Mouse (Mus musculus): ENCODE measurements around the gene Dnajb14.
"Not testable (repeated sequence)": the region's sequence is repeated elsewhere in the genome, so short reads cannot be mapped to it uniquely, and the experiment has no call there.

The Dnajb14 gene

DNA sequence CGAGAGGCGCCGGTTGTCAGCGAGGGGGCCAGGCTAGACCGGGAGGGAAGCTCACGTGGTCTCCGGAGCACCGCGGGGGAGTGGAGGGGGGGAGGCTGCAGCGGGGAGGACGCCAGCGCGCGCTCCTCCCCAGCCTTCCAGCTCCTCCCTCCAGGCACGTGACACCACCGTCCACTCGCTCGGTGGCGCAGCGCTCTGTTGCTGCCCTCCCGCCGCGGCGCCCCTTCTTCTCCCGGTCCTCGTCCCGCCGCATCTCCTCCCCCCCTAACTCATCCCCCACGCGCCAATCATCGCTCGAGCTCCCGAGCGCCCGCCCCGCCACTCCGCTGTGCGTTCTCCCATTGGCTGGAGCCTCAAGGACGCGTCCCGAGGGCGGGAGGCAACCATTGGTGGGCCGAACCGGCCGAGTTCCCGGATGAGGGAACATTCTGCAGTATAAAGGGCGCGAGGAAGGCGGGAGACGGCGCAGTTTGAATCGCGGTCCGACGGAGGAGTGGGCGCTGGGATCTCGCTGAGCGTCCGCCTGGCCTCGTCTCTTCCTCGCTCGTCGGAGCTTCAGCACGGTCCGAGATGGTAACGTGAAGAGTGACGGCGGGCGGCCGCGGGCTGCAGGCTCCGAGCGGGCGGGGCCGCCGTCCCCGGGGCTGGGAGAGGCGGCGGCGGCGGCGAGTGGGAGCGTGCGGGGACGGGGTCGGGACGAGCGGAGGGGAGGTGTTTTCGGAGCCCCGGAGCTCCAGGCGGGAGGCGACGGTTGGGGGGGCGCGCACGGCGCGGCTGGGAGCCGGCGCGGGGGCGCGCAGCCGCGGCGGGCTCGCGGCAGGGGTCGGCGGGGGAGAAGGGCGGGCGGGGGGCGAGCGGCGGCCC lies 3.1 kb upstream of the Dnajb14 start, which contains the start of gene H2afz:
H2afz (plus strand) TSS at position 364 of the 864 bp plus-strand sequence.
- DNase-seq = peak; percentile 98

DNA sequence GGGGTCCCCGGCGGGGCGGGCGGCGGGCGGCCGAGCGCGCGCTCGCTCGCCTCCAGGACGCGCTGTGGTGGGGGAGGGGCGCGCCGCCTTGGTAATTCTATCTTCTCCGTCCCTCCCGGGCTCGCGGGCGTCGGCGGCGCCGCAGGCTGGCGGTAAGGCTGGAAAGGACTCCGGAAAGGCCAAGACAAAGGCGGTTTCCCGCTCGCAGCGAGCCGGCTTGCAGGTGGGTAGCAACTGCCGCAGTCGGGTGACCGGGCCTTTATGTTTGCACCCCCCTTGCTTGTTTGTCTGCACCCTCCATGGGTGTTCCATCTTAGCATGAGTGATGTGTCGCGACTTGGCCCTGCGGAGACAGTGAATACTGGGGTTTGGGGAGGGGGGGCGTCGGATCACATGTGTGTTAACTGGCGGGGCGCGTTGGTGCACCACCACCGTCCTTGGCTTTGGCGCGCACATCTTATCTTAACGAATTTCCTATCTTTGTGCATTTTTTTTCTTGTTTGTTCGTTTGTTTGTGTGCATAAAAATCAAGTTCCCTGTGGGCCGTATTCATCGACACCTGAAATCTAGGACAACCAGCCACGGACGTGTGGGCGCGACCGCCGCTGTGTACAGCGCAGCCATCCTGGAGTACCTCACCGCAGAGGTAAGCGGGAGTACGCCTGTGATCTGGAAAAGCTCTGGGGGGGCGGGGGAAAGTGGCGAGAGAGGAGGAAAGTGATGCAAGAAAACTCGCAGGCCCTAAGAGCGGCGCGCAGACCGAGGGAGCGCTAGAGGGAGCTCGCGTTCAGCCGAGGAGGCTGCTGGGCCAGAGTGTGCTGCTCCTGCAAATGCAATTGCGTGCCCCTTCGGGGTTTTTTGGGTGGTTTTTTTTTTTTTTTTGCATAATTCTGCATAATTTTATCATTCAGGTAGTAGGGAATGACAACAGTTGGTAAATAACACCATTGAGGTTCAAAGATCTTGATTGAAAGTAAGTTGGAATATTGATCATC lies 2.2 kb upstream of the Dnajb14 start:
- DNase-seq = peak; percentile 73 to 80

GRCm38 (mm10) chr3:137867133-137867436 lies 390 bp upstream of the Dnajb14 start:
- DNase-seq = no peak

DNA sequence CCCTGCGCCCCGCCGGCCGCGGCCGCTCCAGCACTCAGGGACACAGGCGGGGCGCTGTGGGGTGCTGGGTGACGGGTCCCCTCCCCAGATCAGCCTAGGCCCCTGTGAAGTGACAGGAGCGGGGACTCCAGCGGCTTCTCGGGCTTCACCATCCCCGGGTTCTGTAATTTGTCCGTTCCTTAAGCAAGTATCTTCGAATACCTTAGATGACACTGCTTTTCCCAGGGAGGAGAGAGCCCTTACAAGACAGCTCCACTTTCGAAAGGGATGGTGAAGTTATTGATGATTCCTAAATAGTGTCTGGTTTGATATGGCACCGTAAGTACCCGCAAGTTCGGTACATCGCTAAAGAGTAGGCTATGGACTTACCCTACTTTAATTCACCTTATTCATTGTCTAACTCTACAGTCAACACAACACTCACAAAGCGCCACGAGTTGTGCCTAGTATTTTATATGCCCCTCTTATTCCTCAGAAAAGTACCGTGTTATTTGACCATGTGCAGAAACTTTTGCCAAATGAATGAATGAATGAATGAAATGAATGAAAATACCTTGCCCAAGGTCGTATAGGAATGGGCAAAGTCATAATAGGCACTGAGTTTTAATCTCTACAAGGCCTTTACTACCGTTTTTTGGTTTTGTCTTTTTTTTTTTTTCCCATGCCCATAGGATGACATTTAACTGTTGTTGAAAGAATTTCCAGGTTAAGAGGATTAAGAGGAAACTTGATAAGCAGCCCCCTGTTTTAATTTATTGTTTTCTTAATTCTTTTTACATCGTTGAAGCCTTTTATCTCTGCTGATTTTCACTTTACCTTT lies 829 bp downstream of the Dnajb14 start:
- no peak for DNase-seq

GRCm38 (mm10) chr3:137869395-137869794 lies 1.9 kb downstream of the Dnajb14 start:
- no peak for DNase-seq

- DNase-seq = no peak
Measured at GRCm38 (mm10) chr3:137879313-137879712, 11.8 kb downstream of the Dnajb14 start.

- no peak for DNase-seq
Measured at GRCm38 (mm10) chr3:137880109-137880748, 12.8 kb downstream of the Dnajb14 start.

GRCm38 (mm10) chr3:137881093-137881492 lies 13.6 kb downstream of the Dnajb14 start:
- no peak for DNase-seq

DNA sequence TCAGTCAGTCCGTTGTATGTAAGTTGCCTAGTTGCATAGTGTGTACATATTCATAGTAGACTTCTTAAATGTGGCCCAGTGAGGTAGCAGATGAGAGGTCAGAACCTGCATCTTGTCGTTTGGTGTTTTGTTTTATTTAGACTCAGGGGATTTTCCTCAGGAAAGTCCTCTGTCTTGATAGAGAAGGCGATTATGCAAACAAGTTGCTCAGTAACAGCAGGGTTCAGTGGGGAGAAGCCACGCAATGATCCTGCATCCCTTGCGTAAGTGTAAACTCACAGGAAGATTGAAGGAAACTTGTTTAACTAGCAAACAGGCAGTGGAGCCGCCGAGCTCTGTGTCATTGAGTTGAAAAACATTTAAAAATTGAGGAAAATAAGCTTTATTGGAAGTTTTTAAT lies 20.5 kb downstream of the Dnajb14 start:
- no peak for DNase-seq

DNA sequence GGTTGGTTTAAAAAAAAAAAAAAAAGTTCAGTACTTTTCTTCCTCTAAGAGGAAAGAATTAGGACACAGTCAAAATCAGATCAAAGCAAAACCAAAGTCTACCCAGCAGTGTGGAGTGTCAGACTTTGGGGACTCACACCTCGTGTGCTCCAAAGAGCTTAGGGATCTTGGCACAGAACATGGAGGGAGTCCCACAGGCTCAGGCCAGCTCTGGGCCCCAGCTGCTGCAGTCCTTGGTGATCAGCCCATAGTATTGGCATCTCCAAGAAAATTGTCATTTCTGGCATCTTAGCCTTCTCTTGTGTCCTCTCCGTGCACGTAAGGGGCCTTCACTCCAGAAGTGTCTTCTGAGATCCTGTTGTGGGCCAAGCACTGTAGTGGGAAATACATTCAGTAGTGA lies 23.6 kb downstream of the Dnajb14 start:
- DNase-seq = no peak

DNA sequence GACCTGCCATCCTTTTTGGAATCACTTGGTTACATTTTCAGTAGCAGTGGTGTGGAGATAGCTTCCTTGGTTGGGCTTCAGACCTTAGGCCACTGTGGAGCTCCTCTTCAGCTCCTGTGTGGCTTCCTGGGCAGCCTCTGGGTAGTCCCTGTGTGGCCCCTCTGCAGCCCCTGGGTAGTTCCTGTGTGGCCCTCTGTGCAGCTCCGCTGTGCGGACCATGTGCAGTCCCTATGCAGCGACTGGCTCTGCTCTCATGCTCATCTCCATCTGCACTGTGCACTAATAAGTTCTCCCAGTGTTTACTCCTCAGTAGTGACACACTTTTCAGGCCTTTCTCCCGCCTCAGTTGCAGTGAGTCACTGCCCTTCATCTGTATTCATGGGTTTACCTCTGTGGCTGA lies 24.6 kb downstream of the Dnajb14 start:
- DNase-seq = no peak

- no peak for DNase-seq
Measured at GRCm38 (mm10) chr3:137893789-137894188, 26.3 kb downstream of the Dnajb14 start.

- DNase-seq = no peak
Measured at GRCm38 (mm10) chr3:137895196-137895595, 27.7 kb downstream of the Dnajb14 start.

DNA sequence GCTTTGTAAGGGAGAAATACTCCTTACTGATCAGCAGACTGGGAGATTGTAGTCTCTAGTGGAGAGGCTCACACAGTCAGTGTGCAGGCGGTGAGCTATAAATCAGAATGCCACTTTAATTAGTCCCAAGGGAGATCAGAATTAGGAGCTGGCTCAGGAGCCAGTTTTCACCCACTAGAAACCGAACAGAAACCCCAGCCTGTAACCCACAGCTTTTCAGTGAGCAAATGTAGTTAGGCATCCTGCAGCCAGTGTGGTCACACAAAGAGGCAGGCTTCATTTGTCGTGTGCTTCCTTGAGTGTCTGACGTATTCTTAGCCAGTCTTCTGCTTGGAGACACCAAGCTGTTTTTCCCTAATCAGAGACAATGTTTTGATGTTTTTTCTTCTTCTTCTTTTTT lies 28.9 kb downstream of the Dnajb14 start:
- no peak for DNase-seq

DNA sequence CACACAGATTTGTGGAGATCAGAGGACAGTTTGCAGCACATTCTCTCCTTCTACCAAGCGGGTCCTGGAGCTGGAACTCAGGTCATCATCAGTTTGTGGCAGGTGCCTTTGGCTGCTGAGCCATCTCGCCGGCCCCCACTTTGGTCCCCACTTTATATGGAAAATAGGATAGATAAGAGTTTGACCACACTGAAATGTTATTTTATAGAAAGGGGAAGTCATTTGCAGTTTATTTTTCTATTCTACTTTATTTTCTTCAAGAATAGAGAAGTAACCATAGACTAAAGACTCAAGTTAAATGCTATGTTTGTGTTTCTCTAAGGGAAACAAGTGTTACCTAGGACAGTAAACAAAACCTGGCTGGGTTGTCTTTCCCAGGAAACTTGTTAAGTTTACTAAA lies 29.4 kb downstream of the Dnajb14 start:
- DNase-seq = no peak

DNA sequence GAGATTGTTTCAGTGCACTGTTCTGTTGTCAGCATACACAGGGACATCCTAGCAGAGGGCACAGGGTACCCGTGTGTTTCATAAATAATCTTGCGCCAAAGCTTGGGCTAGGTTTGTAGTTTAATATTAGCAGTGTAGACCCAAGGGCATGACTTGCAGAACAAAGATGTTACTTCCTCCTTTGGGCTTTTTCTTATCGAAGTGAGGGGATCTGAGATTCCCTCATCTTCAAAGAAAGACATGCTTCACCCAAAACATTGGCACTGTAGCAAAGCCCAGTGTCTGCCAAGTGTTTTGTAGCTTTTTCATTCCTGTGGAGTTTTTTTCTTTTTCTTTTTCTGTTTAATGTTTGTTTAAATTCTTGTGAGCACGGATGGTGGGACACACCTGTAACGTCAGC lies 30.2 kb downstream of the Dnajb14 start:
- DNase-seq = no peak

DNA sequence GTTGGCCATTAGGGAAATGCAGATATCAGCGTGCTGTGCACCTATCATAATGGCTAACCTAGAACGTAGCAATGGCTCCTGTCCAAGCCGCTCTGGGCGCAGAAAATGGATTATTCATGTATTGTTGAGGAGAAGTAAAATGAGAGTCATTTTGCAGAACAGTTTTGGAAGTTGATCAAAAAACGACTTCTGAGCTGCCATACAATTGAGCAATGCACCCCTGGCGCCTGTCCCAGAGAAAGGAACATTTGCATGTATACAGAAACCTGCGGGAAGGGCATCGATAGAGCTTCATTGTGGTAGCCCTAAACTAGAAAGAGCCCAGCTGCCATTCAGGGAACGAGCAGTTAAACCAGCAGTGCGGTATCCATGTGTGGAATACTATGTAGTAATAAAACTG lies 32.7 kb downstream of the Dnajb14 start:
- DNase-seq = no peak

DNA sequence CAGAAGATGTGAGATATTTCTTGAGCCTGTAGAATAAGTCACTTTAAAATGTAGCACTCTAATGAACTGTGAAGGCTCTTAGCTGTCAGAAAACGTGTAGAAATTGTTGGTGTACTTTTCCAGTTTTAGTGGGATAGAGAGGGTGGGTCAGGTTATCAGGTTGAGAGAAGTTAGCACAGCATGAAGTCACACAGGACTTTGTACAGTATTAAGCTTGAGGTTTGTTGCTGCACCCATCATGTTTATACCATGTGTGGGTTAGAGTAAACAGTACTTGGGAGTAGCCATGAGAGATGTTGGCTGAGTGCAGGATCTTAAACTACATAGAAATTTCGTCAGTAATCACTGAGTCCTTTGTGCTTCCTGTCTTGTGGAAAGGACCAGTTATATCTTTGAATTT lies 45.6 kb downstream of the Dnajb14 start:
- DNase-seq = no peak

DNA sequence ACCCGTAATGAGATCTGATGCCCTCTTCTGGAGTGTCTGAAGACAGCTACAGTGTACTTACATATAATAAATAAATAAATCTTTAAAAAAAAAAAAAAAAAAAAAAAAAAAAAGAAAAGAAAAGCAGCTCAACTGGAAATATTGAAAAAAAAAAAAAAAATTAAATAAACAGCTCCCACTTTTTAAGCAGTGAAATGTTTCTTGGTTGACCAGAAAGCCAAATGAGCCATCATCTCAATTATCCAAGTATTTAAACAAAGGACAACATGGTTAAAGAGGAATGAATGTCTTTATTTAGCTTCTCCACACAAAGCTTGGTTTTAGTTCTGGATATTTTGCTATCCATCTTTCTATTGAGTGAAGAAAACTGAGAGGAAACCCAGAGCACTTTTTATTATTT lies 47.1 kb downstream of the Dnajb14 start:
- not testable (repeated sequence) for DNase-seq

GRCm38 (mm10) chr3:137917694-137918171 lies 50.3 kb downstream of the Dnajb14 start:
- DNase-seq = no peak

GRCm38 (mm10) chr3:137918172-137918931 lies 50.9 kb downstream of the Dnajb14 start, which contains the start of gene Lamtor3:
Gene Lamtor3 (plus strand): TSS chr3:137918506.
- DNase-seq = peak; percentile 77 to 85
